Mouse (Mus musculus): ENCODE measurements around the gene Cog4. TPM values are rescaled to one million over a fixed set of nuclear protein-coding genes. Genes with fewer than 3 reads are reported as not detected.

Gene Cog4
- total and polyA plus RNA-seq, 3 experiments = 24.9 to 35.2 (median 27.5) TPM

GRCm38 (mm10) chr8:110921492-110922230, 75.3 kb downstream of the Cog4 start:
- Histone ChIP-seq H3K9me3 (replicated peaks; ENCODE audit: low read length) (peaks cover 4% of the 10 kb centered on the region), H3K4me1 (ENCODE audit: control insufficient read depth in 1 of 2, insufficient read depth in 2 of 2) (peaks cover 11 to 70% of the 10 kb centered on the region in 2 experiments), H3K27ac (ENCODE audit: insufficient read depth, low read depth) (peak overlapping the region; percentile 72), H3K36me3 (replicated peaks in 1 of 2; ENCODE audit: control insufficient read depth in 1 of 2, insufficient read depth in 1 of 2, low read length in 1 of 2) (peaks cover 4 to 24% of the 10 kb centered on the region in 2 experiments), H3K9ac (ENCODE audit: insufficient read depth, low read depth) (peak overlapping the region; percentile 96), H3K4me3 (replicated peaks in 1 of 3; ENCODE audit: low read depth in 2 of 3, low read length in 2 of 3, poor library complexity in 1 of 3) (peak overlapping the region; percentile 87 to 98 (median 89)), H3K79me2 (replicated peaks; ENCODE audit: control insufficient read depth, extremely low read depth, insufficient read depth, poor library complexity, severe bottlenecking) (peaks cover 57% of the 10 kb centered on the region), H3K4me2 (ENCODE audit: insufficient read depth, low read depth, poor library complexity, severe bottlenecking) (peak overlapping the region; percentile 89), H3K27me3 (replicated peaks) (no peaks in the 10 kb centered on the region)
- TF ChIP-seq MAX (IDR thresholded peaks at IDR 0.05; ENCODE audit: low read length) (peak; percentile 26; the same call in 1 of the 2 replicates), MAFK (IDR thresholded peaks at IDR 0.05; ENCODE audit: insufficient replicate concordance, low read length) (no peak), MYC (IDR thresholded peaks at IDR 0.05; ENCODE audit: low read depth, low read length) (peak; percentile 18; the same call in 1 of the 2 replicates), POLR2A (IDR thresholded peaks at IDR 0.05; ENCODE audit: low read depth, low read length) (no peak), HCFC1 (IDR thresholded peaks at IDR 0.05; ENCODE audit: low read depth, low read length) (peak; percentile 22; the same call in 1 of the 2 replicates)
- in situ Hi-C loops (cut with MboI; ENCODE audit: low pct_ligation_motif_present, low pct_unique_long_range_greater_than_20kb, low sequenced_read_pairs) = no loop called here
- DNase-seq (ENCODE audit: extremely low read depth) = no peak
- dilution Hi-C loops (cut with MboI; ENCODE audit: extremely low pct_ligation_motif_present, extremely low pct_unique_long_range_greater_than_20kb, low sequenced_read_pairs) = no loop called here

- dilution Hi-C loops (cut with MboI; ENCODE audit: extremely low pct_ligation_motif_present, extremely low pct_unique_long_range_greater_than_20kb, low sequenced_read_pairs) = no loop called here
- in situ Hi-C loops (cut with MboI; ENCODE audit: low pct_ligation_motif_present, low pct_unique_long_range_greater_than_20kb, low sequenced_read_pairs) = no loop called here
- Histone ChIP-seq H3K79me2 (replicated peaks; ENCODE audit: control insufficient read depth, extremely low read depth, insufficient read depth, poor library complexity, severe bottlenecking) (peaks cover 66% of the 10 kb centered on the region), H3K36me3 (replicated peaks in 1 of 2; ENCODE audit: control insufficient read depth in 1 of 2, insufficient read depth in 1 of 2, low read length in 1 of 2) (peaks cover 4 to 25% of the 10 kb centered on the region in 2 experiments), H3K27me3 (replicated peaks) (no peaks in the 10 kb centered on the region), H3K4me2 (ENCODE audit: insufficient read depth, low read depth, poor library complexity, severe bottlenecking) (peak overlapping the region; percentile 92), H3K4me1 (ENCODE audit: control insufficient read depth in 1 of 2, insufficient read depth in 2 of 2) (peaks cover 21 to 77% of the 10 kb centered on the region in 2 experiments), H3K9ac (ENCODE audit: insufficient read depth, low read depth) (peak overlapping the region; percentile 80), H3K27ac (ENCODE audit: insufficient read depth, low read depth) (peak overlapping the region; percentile 84), H3K9me3 (replicated peaks; ENCODE audit: low read length) (peaks cover 4% of the 10 kb centered on the region), H3K4me3 (replicated peaks in 1 of 3; ENCODE audit: low read depth in 2 of 3, low read length in 2 of 3, poor library complexity in 1 of 3) (no peak overlapping the region)
- DNase-seq (ENCODE audit: extremely low read depth) = peak; percentile 87
- TF ChIP-seq RAD21 (IDR thresholded peaks at IDR 0.05; ENCODE audit: low read depth, low read length) = no peak; the same call in 1 of the 2 replicates
- peak; percentile 59 for TF ChIP-seq SIN3A (IDR thresholded peaks at IDR 0.05; ENCODE audit: low read length)
- TF ChIP-seq MYC (IDR thresholded peaks at IDR 0.05; ENCODE audit: low read depth, low read length) = no peak
- TF ChIP-seq SMC3 (IDR thresholded peaks at IDR 0.05; ENCODE audit: low read depth, low read length) = no peak; the same call in 1 of the 2 replicates
- no peak for TF ChIP-seq ZKSCAN1 (IDR thresholded peaks at IDR 0.05; ENCODE audit: borderline replicate concordance, low read depth, low read length)
- peak; percentile 61; the same call in 1 of the 2 replicates for TF ChIP-seq EP300 (IDR thresholded peaks at IDR 0.05; ENCODE audit: low read length)
- TF ChIP-seq USF1 (IDR thresholded peaks at IDR 0.05; ENCODE audit: low read depth, low read length) = no peak
- no peak for TF ChIP-seq USF2 (conservative IDR thresholded peaks at IDR 0.05; ENCODE audit: low read depth, low read length)
- TF ChIP-seq POLR2AphosphoS2 (IDR thresholded peaks at IDR 0.05; ENCODE audit: low read depth, low read length) = no peak
- no peak for TF ChIP-seq ZMIZ1 (IDR thresholded peaks at IDR 0.05; ENCODE audit: low read depth, low read length)
- TF ChIP-seq ELF1 (IDR thresholded peaks at IDR 0.05; ENCODE audit: low read depth, low read length) = no peak
- TF ChIP-seq CHD1 (IDR thresholded peaks at IDR 0.05; ENCODE audit: low read depth, low read length) = 0 out of 2 replicates have a peak, but pooled peaks have one; percentile 37
- peak; percentile 94 for TF ChIP-seq ZNF384 (IDR thresholded peaks at IDR 0.05; ENCODE audit: low read depth, low read length)
- TF ChIP-seq GABPA (IDR thresholded peaks at IDR 0.05; ENCODE audit: insufficient replicate concordance, low read depth, low read length) = no peak
- TF ChIP-seq NELFE (IDR thresholded peaks at IDR 0.05; ENCODE audit: low read depth, low read length) = 0 out of 2 replicates have a peak, but pooled peaks have one; percentile 52
- TF ChIP-seq MAZ (IDR thresholded peaks at IDR 0.05; ENCODE audit: low read depth, low read length) = peak; percentile 30; the same call in 1 of the 2 replicates
- TF ChIP-seq TBP (conservative IDR thresholded peaks at IDR 0.05; ENCODE audit: low read depth, low read length) = 0 out of 2 replicates have a peak, but pooled peaks have one; percentile 37
- peak; percentile 66; the same call in 1 of the 2 replicates for TF ChIP-seq TCF12 (IDR thresholded peaks at IDR 0.05; ENCODE audit: low read depth, low read length)
- peak; percentile 85 for TF ChIP-seq MEF2A (IDR thresholded peaks at IDR 0.05; ENCODE audit: borderline replicate concordance, low read depth, low read length)
- TF ChIP-seq MAX (IDR thresholded peaks at IDR 0.05; ENCODE audit: low read length) = 0 out of 2 replicates have a peak, but pooled peaks have one; percentile 34
- TF ChIP-seq CTCF (conservative IDR thresholded peaks at IDR 0.05 in 1 of 2, IDR thresholded peaks at IDR 0.05 in 1 of 2; ENCODE audit: low read depth in 2 of 2, low read length in 2 of 2) = no peak
- TF ChIP-seq MAFK (IDR thresholded peaks at IDR 0.05; ENCODE audit: insufficient replicate concordance, low read length) = no peak
- TF ChIP-seq NRF1 (IDR thresholded peaks at IDR 0.05; ENCODE audit: low read depth, low read length) = no peak
- no peak for TF ChIP-seq JUN (IDR thresholded peaks at IDR 0.05; ENCODE audit: insufficient read depth, low read depth, low read length)
- no peak for TF ChIP-seq ZC3H11A (IDR thresholded peaks at IDR 0.05; ENCODE audit: low read depth, low read length)
- TF ChIP-seq BHLHE40 (IDR thresholded peaks at IDR 0.05; ENCODE audit: low read depth, low read length) = peak; percentile 61
- TF ChIP-seq JUND (conservative IDR thresholded peaks at IDR 0.05; ENCODE audit: low read depth, low read length) = no peak
- peak; percentile 80 for TF ChIP-seq MXI1 (IDR thresholded peaks at IDR 0.05; ENCODE audit: low read depth, low read length)
Measured at GRCm38 (mm10) chr8:110925691-110926140, 79.3 kb downstream of the Cog4 start.
